Mouse (Mus musculus): Measurements from ENCODE around the gene Tgfbi. TPM values are rescaled to one million over a fixed set of nuclear protein-coding genes. Genes with fewer than 3 reads are reported as not detected.

Tgfbi gene
- polyA plus RNA-seq, 1 experiment from 2014 or later, result 85.8 TPM

GRCm38 (mm10) chr13:56626524-56626923 is 17.2 kb downstream of the Tgfbi start:
- DNase-seq (ENCODE audit: low spot score), result no peak
- no peak overlapping the region for H3K9ac ChIP-seq (replicated peaks; ENCODE audit: low read length)
- no peaks in the 10 kb centered on the region for H3K4me1 ChIP-seq (ENCODE audit: control insufficient read depth, insufficient read depth, low read length)
- H3K9me3 ChIP-seq (replicated peaks; ENCODE audit: control insufficient read depth, low read length), result no peaks in the 10 kb centered on the region
- H3K36me3 ChIP-seq (replicated peaks; ENCODE audit: control insufficient read depth, insufficient read depth, low read depth, low read length), result peaks cover 4% of the 10 kb centered on the region; the same call in 1 of the 2 replicates
- no peak for ATAC-seq (replicated peaks; ENCODE audit: insufficient number of reproducible peaks, low FRiP score, low TSS enrichment, low read depth)
- H3K4me3 ChIP-seq (ENCODE audit: low read depth, low read length), result no peak overlapping the region
- H3K4me2 ChIP-seq (ENCODE audit: low read depth, low read length), result no peak overlapping the region
- H3K27me3 ChIP-seq (ENCODE audit: control insufficient read depth, insufficient read depth, low read length), result no peaks in the 10 kb centered on the region
- no peak overlapping the region for H3K27ac ChIP-seq (replicated peaks; ENCODE audit: low read depth, low read length)
- 87% methylated on average over 6 of the region's 6 CpGs for WGBS

DNA sequence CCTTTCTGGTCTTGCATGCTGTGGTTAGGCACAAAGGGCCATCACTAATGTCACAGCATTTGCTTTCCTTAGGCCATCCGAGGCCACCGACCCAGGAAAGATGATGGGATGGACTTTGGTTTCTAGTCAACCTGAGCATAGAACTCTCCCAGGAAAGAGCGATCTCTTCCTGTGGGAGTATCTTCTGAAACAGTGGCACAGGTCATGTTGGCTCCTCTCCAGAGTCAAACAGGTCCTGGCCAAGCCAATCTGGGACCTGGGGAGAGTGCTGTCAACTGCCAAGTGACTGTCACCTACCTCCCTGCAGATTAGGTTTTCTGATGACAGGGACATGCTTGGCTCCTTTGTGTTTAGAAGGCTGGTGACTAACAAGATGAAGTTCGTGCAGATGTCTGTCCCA is 20.8 kb downstream of the Tgfbi start:
- 93% methylated on average over 4 of the region's 4 CpGs for WGBS
- H3K36me3 ChIP-seq (replicated peaks; ENCODE audit: control insufficient read depth, insufficient read depth, low read depth, low read length), result peaks cover 4% of the 10 kb centered on the region; the same call in 1 of the 2 replicates
- no peaks in the 10 kb centered on the region for H3K4me1 ChIP-seq (ENCODE audit: control insufficient read depth, insufficient read depth, low read length)
- no peak for ATAC-seq (replicated peaks; ENCODE audit: insufficient number of reproducible peaks, low FRiP score, low TSS enrichment, low read depth)
- H3K4me2 ChIP-seq (ENCODE audit: low read depth, low read length), result no peak overlapping the region
- H3K9me3 ChIP-seq (replicated peaks; ENCODE audit: control insufficient read depth, low read length), result no peaks in the 10 kb centered on the region
- H3K4me3 ChIP-seq (ENCODE audit: low read depth, low read length), result no peak overlapping the region
- no peaks in the 10 kb centered on the region for H3K27me3 ChIP-seq (ENCODE audit: control insufficient read depth, insufficient read depth, low read length)
- no peak for DNase-seq (ENCODE audit: low spot score)
- H3K9ac ChIP-seq (replicated peaks; ENCODE audit: low read length), result no peak overlapping the region
- no peak overlapping the region for H3K27ac ChIP-seq (replicated peaks; ENCODE audit: low read depth, low read length)

DNA sequence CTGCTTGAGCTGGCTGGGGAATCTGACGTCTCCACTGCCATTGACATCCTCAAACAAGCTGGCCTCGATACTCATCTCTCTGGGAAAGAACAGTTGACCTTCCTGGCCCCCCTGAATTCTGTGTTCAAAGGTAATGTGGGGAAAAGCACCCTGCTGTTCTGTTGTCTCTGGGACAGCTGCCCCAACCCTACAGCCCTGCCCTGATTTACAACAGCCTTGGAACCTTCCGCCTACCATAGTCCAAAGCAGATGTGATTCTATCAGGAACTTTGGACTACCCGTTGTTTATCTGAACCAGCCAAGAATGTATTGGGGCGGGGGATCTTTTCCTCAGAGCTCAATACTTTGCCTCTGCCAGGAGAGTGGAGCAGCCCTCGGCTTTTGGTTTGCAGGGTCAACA is 21.2 kb downstream of the Tgfbi start:
- no peaks in the 10 kb centered on the region for H3K4me1 ChIP-seq (ENCODE audit: control insufficient read depth, insufficient read depth, low read length)
- H3K36me3 ChIP-seq (replicated peaks; ENCODE audit: control insufficient read depth, insufficient read depth, low read depth, low read length), result peaks cover 4% of the 10 kb centered on the region; the same call in 1 of the 2 replicates
- H3K9me3 ChIP-seq (replicated peaks; ENCODE audit: control insufficient read depth, low read length), result no peaks in the 10 kb centered on the region
- no peak overlapping the region for H3K4me3 ChIP-seq (ENCODE audit: low read depth, low read length)
- H3K4me2 ChIP-seq (ENCODE audit: low read depth, low read length), result no peak overlapping the region
- 75% methylated on average over 6 of the region's 6 CpGs for WGBS
- ATAC-seq (replicated peaks; ENCODE audit: insufficient number of reproducible peaks, low FRiP score, low TSS enrichment, low read depth) (no peak), DNase-seq (ENCODE audit: low spot score) (no peak)
- no peak overlapping the region for H3K9ac ChIP-seq (replicated peaks; ENCODE audit: low read length)
- no peaks in the 10 kb centered on the region for H3K27me3 ChIP-seq (ENCODE audit: control insufficient read depth, insufficient read depth, low read length)
- no peak overlapping the region for H3K27ac ChIP-seq (replicated peaks; ENCODE audit: low read depth, low read length)

GRCm38 (mm10) chr13:56631332-56631731 is 22.0 kb downstream of the Tgfbi start:
- H3K36me3 ChIP-seq (replicated peaks; ENCODE audit: control insufficient read depth, insufficient read depth, low read depth, low read length), result peaks cover under 1% of the 10 kb centered on the region; the same call in 1 of the 2 replicates
- WGBS, result 88% methylated on average over 7 of the region's 7 CpGs
- no peak for DNase-seq (ENCODE audit: low spot score)

DNA sequence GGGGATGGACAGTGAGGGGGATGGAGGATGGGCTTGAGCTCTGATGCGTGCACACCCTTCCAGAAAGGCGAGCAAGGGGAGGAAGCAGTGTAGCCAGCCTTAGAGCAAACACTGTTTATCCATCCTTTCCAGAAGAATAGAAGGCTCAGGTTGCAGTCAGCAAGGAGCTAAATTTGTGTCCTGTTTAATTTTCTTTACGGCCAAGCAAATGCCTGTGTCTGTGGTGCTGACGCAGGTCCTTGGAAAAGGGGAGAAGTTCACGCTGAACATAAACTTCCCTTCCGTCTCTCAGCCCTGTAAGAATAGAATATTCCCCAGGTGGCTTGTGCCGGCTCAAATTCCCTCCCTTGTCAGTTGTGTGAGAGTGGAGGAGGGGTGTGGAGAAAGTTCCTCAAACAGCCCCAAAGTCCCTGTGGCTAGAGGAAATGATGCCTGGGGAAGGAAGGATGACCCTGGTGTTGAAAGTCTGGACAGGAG is 24.9 kb downstream of the Tgfbi start:
- Histone ChIP-seq H3K9ac (replicated peaks; ENCODE audit: low read length) (no peak overlapping the region), H3K27me3 (ENCODE audit: control insufficient read depth, insufficient read depth, low read length) (no peaks in the 10 kb centered on the region), H3K4me2 (ENCODE audit: low read depth, low read length) (no peak overlapping the region), H3K9me3 (replicated peaks; ENCODE audit: control insufficient read depth, low read length) (no peaks in the 10 kb centered on the region), H3K4me3 (ENCODE audit: low read depth, low read length) (no peak overlapping the region), H3K36me3 (replicated peaks; ENCODE audit: control insufficient read depth, insufficient read depth, low read depth, low read length) (no peaks in the 10 kb centered on the region), H3K4me1 (ENCODE audit: control insufficient read depth, insufficient read depth, low read length) (no peaks in the 10 kb centered on the region), H3K27ac (replicated peaks; ENCODE audit: low read depth, low read length) (peak overlapping the region; percentile 76)
- ATAC-seq (replicated peaks; ENCODE audit: insufficient number of reproducible peaks, low FRiP score, low TSS enrichment, low read depth), result peak; percentile 46; the same call in 1 of the 2 replicates
- 4% methylated on average over 7 of the region's 7 CpGs for WGBS
- DNase-seq (ENCODE audit: low spot score), result peak; percentile 81

More at GRCm38 (mm10) chr13:56631332-56631731, 22.0 kb downstream of the Tgfbi start:
- Histone ChIP-seq H3K4me2 (ENCODE audit: low read depth, low read length) (no peak overlapping the region), H3K4me3 (ENCODE audit: low read depth, low read length) (no peak overlapping the region), H3K9ac (replicated peaks; ENCODE audit: low read length) (no peak overlapping the region), H3K27me3 (ENCODE audit: control insufficient read depth, insufficient read depth, low read length) (no peaks in the 10 kb centered on the region), H3K9me3 (replicated peaks; ENCODE audit: control insufficient read depth, low read length) (no peaks in the 10 kb centered on the region), H3K27ac (replicated peaks; ENCODE audit: low read depth, low read length) (no peak overlapping the region), H3K4me1 (ENCODE audit: control insufficient read depth, insufficient read depth, low read length) (no peaks in the 10 kb centered on the region)
- no peak for ATAC-seq (replicated peaks; ENCODE audit: insufficient number of reproducible peaks, low FRiP score, low TSS enrichment, low read depth)

GRCm38 (mm10) chr13:56634920-56635319 is 25.6 kb downstream of the Tgfbi start:
- H3K4me3 ChIP-seq (ENCODE audit: low read depth, low read length), result no peak overlapping the region
- no peaks in the 10 kb centered on the region for H3K27me3 ChIP-seq (ENCODE audit: control insufficient read depth, insufficient read depth, low read length)
- H3K4me1 ChIP-seq (ENCODE audit: control insufficient read depth, insufficient read depth, low read length), result no peaks in the 10 kb centered on the region
- H3K9me3 ChIP-seq (replicated peaks; ENCODE audit: control insufficient read depth, low read length), result no peaks in the 10 kb centered on the region
- no peaks in the 10 kb centered on the region for H3K36me3 ChIP-seq (replicated peaks; ENCODE audit: control insufficient read depth, insufficient read depth, low read depth, low read length)
- DNase-seq (ENCODE audit: low spot score) (peak; percentile 53), ATAC-seq (replicated peaks; ENCODE audit: insufficient number of reproducible peaks, low FRiP score, low TSS enrichment, low read depth) (no peak)
- H3K4me2 ChIP-seq (ENCODE audit: low read depth, low read length), result no peak overlapping the region
- peak overlapping the region; percentile 76 for H3K27ac ChIP-seq (replicated peaks; ENCODE audit: low read depth, low read length)
- H3K9ac ChIP-seq (replicated peaks; ENCODE audit: low read length), result no peak overlapping the region
- WGBS, result 33% methylated on average over 7 of the region's 7 CpGs

DNA sequence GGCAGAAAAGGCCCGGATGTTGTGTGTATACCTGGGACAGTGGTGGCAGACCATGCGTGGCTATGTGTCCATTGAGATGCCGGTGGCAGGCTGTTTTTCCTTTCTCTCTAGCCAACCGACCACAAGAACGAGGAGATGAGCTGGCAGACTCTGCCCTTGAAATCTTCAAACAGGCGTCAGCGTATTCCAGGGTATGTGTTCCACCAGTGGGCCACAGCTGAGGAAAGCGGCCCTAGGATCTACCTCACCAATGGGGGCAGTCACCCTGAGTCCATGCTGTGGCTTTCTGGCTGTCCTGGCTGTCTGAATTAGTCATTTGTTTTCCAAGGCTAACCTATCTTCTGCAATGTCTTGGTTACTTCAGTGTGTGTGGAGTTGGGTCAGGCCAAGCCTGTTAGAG is 27.7 kb downstream of the Tgfbi start:
- no peak overlapping the region for H3K9ac ChIP-seq (replicated peaks; ENCODE audit: low read length)
- no peak overlapping the region for H3K4me3 ChIP-seq (ENCODE audit: low read depth, low read length)
- H3K27ac ChIP-seq (replicated peaks; ENCODE audit: low read depth, low read length), result no peak overlapping the region
- H3K4me2 ChIP-seq (ENCODE audit: low read depth, low read length), result no peak overlapping the region
- no peaks in the 10 kb centered on the region for H3K4me1 ChIP-seq (ENCODE audit: control insufficient read depth, insufficient read depth, low read length)
- no peaks in the 10 kb centered on the region for H3K36me3 ChIP-seq (replicated peaks; ENCODE audit: control insufficient read depth, insufficient read depth, low read depth, low read length)
- H3K9me3 ChIP-seq (replicated peaks; ENCODE audit: control insufficient read depth, low read length), result no peaks in the 10 kb centered on the region
- H3K27me3 ChIP-seq (ENCODE audit: control insufficient read depth, insufficient read depth, low read length), result no peaks in the 10 kb centered on the region
- no peak for ATAC-seq (replicated peaks; ENCODE audit: insufficient number of reproducible peaks, low FRiP score, low TSS enrichment, low read depth)
- no peak for DNase-seq (ENCODE audit: low spot score)
- 93% methylated on average over 8 of the region's 8 CpGs for WGBS

- no peaks in the 10 kb centered on the region; the same call in 1 of the 2 replicates for H3K4me1 ChIP-seq (ENCODE audit: control insufficient read depth, insufficient read depth, low read length)
- H3K36me3 ChIP-seq (replicated peaks; ENCODE audit: control insufficient read depth, insufficient read depth, low read depth, low read length), result no peaks in the 10 kb centered on the region
- 84% methylated on average over 2 of the region's 2 CpGs for WGBS
- H3K9ac ChIP-seq (replicated peaks; ENCODE audit: low read length), result no peak overlapping the region
- ATAC-seq (replicated peaks; ENCODE audit: insufficient number of reproducible peaks, low FRiP score, low TSS enrichment, low read depth) (no peak), DNase-seq (ENCODE audit: low spot score) (peak; percentile 47)
- H3K4me2 ChIP-seq (ENCODE audit: low read depth, low read length), result no peak overlapping the region
- H3K4me3 ChIP-seq (ENCODE audit: low read depth, low read length), result no peak overlapping the region
- no peaks in the 10 kb centered on the region for H3K9me3 ChIP-seq (replicated peaks; ENCODE audit: control insufficient read depth, low read length)
- H3K27me3 ChIP-seq (ENCODE audit: control insufficient read depth, insufficient read depth, low read length), result no peaks in the 10 kb centered on the region
- H3K27ac ChIP-seq (replicated peaks; ENCODE audit: low read depth, low read length), result no peak overlapping the region
Observed at GRCm38 (mm10) chr13:56641746-56642145, 32.4 kb downstream of the Tgfbi start.
